Mouse (Mus musculus) forebrain, embryonic 16.5 days (tissue): ENCODE measurements around the gene Arhgap4. TPM values are rescaled to one million over a fixed set of nuclear protein-coding genes. Genes with fewer than 3 reads are reported as not detected.

Experiments
- ATAC-seq: fragments of 200-750 bp; cut with Nextera tagmentation; 2 replicates; pipeline ENCODE4 v1.8.0; 2017; ENCODE audit warnings: mild to moderate bottlenecking, moderate library complexity
- H3K27ac ChIP-seq: fragments of 300-500 bp; sonication (generic); 2 replicates; pipeline ENCODE4 v1.5.1; 2014; ENCODE audit warnings: low read length, control low read depth
- H3K27me3 ChIP-seq: fragments of 300-500 bp; sonication (generic); replicated peaks from 2 replicates; pipeline ENCODE4 v1.6.1; 2014; ENCODE audit warnings: low read length; ENCODE audit not compliant: control insufficient read depth, insufficient read depth
- H3K36me3 ChIP-seq: fragments of 300-500 bp; sonication (generic); 2 replicates; pipeline ENCODE4 v1.6.1; 2014; ENCODE audit not compliant: control insufficient read depth, insufficient read depth
- H3K4me1 ChIP-seq: fragments of 300-500 bp; sonication (generic); replicated peaks from 2 replicates; pipeline ENCODE4 v1.6.1; 2014; ENCODE audit warnings: low read length; ENCODE audit not compliant: control insufficient read depth, insufficient read depth
- H3K4me2 ChIP-seq: fragments of 300-500 bp; sonication (generic); 2 replicates; pipeline ENCODE4 v1.6.1; 2014; ENCODE audit warnings: mild to moderate bottlenecking, low read length, control low read depth
- H3K4me3 ChIP-seq: fragments of 300-500 bp; sonication (generic); replicated peaks from 2 replicates; pipeline ENCODE4 v1.5.1; 2014; ENCODE audit warnings: mild to moderate bottlenecking, low read length, control low read depth
- H3K9ac ChIP-seq: fragments of 300-500 bp; sonication (generic); replicated peaks from 2 replicates; pipeline ENCODE4 v1.6.1; 2014; ENCODE audit warnings: low read depth, low read length, control low read depth
- H3K9me3 ChIP-seq: fragments of 300-500 bp; sonication (generic); 2 replicates; pipeline ENCODE4 v1.6.1; 2016; ENCODE audit warnings: low read length; ENCODE audit not compliant: control insufficient read depth
- WGBS: fragments of 180-500 bp; shearing (Covaris S2); extraction: QIAGEN DNeasy Blood & Tissue Kit; methylation state at CpG from one replicate; pipeline ENCODE4 v1.1.7; 2014; 5-methylcytosine and 5-hydroxymethylcytosine counted together
- polyA plus RNA-seq: library from polyadenylated mRNA; unstranded; fragments of >200 nt; fragmentation: Nextera tagmentation; extraction: Ambion mirVana; gene quantifications from 2 replicates; pipeline ENCODE4 v1.2.1, GENCODE M21; 2015

The Arhgap4 gene
- polyA plus RNA-seq, 1 experiment from 2014 or later, result 2.8 TPM

GRCm38 (mm10) chrX:73871474-73871873 is 50.2 kb downstream of the Arhgap4 start:
- no peak overlapping the region for H3K9ac ChIP-seq
- H3K9me3 ChIP-seq, result no peaks in the 10 kb centered on the region
- no peaks in the 10 kb centered on the region for H3K36me3 ChIP-seq
- H3K4me3 ChIP-seq, result no peak overlapping the region
- no peak for ATAC-seq
- no peaks in the 10 kb centered on the region for H3K27me3 ChIP-seq
- H3K4me2 ChIP-seq, result no peak overlapping the region
- H3K27ac ChIP-seq, result no peak overlapping the region
- H3K4me1 ChIP-seq, result peaks cover 31% of the 10 kb centered on the region

GRCm38 (mm10) chrX:73869334-73869733 is 52.3 kb downstream of the Arhgap4 start:
- H3K4me2 ChIP-seq, result no peak overlapping the region
- H3K27me3 ChIP-seq, result no peaks in the 10 kb centered on the region
- no peaks in the 10 kb centered on the region for H3K36me3 ChIP-seq
- no peak overlapping the region for H3K9ac ChIP-seq
- no peak for ATAC-seq
- no peaks in the 10 kb centered on the region for H3K9me3 ChIP-seq
- H3K27ac ChIP-seq, result no peak overlapping the region
- 14% methylated on average over 5 of the region's 5 CpGs for WGBS
- no peak overlapping the region for H3K4me3 ChIP-seq
- H3K4me1 ChIP-seq, result peaks cover 36% of the 10 kb centered on the region

- Histone ChIP-seq H3K36me3 (no peaks in the 10 kb centered on the region), H3K4me2 (no peak overlapping the region), H3K4me3 (no peak overlapping the region), H3K27ac (peak overlapping the region; percentile 87), H3K9me3 (no peaks in the 10 kb centered on the region), H3K27me3 (no peaks in the 10 kb centered on the region), H3K9ac (no peak overlapping the region), H3K4me1 (peaks cover 36% of the 10 kb centered on the region)
- ATAC-seq, result peak; percentile 11; the same call in 1 of the 2 replicates
- 75% methylated on average over 1 of the region's 1 CpGs for WGBS
These were observed 53.8 kb downstream of the Arhgap4 start for GRCm38 (mm10) chrX:73867852-73868251.

GRCm38 (mm10) chrX:73867256-73867655 is 54.4 kb downstream of the Arhgap4 start:
- WGBS, result 27% methylated on average over 3 of the region's 3 CpGs
- no peak overlapping the region for H3K4me3 ChIP-seq
- H3K9ac ChIP-seq, result peak overlapping the region; percentile 22; the same call in 1 of the 2 replicates
- peaks cover 31% of the 10 kb centered on the region for H3K4me1 ChIP-seq
- H3K9me3 ChIP-seq, result no peaks in the 10 kb centered on the region
- no peak overlapping the region for H3K4me2 ChIP-seq
- ATAC-seq, result peak; percentile 67
- H3K36me3 ChIP-seq, result 0 out of 2 replicates have a peak, but pooled peaks cover 2% of the 10 kb centered on the region
- peak overlapping the region; percentile 87 for H3K27ac ChIP-seq
- H3K27me3 ChIP-seq, result no peaks in the 10 kb centered on the region

GRCm38 (mm10) chrX:73864692-73865091 is 57.0 kb downstream of the Arhgap4 start:
- H3K36me3 ChIP-seq, result peaks cover 2% of the 10 kb centered on the region; the same call in 1 of the 2 replicates
- H3K9me3 ChIP-seq, result no peaks in the 10 kb centered on the region
- no peak overlapping the region for H3K9ac ChIP-seq
- no peak overlapping the region for H3K27ac ChIP-seq
- no peak overlapping the region for H3K4me3 ChIP-seq
- no peak overlapping the region for H3K4me2 ChIP-seq
- WGBS, result 42% methylated on average over 3 of the region's 3 CpGs
- H3K4me1 ChIP-seq, result peaks cover 28% of the 10 kb centered on the region
- ATAC-seq, result peak; percentile 63
- no peaks in the 10 kb centered on the region for H3K27me3 ChIP-seq

- Histone ChIP-seq H3K27me3 (no peaks in the 10 kb centered on the region), H3K4me3 (no peak overlapping the region), H3K4me2 (no peak overlapping the region), H3K4me1 (no peaks in the 10 kb centered on the region), H3K9ac (no peak overlapping the region), H3K36me3 (peaks cover 6% of the 10 kb centered on the region; the same call in 1 of the 2 replicates), H3K27ac (no peak overlapping the region), H3K9me3 (no peaks in the 10 kb centered on the region)
- WGBS, result 76% methylated on average over 3 of the region's 3 CpGs
- no peak for ATAC-seq
These were observed 66.6 kb downstream of the Arhgap4 start for GRCm38 (mm10) chrX:73855087-73855408.

GRCm38 (mm10) chrX:73854326-73855086 is 67.2 kb downstream of the Arhgap4 start:
- Histone ChIP-seq H3K27me3 (no peaks in the 10 kb centered on the region), H3K9ac (no peak overlapping the region), H3K9me3 (no peaks in the 10 kb centered on the region), H3K36me3 (peaks cover 5% of the 10 kb centered on the region; the same call in 1 of the 2 replicates), H3K4me2 (no peak overlapping the region), H3K4me1 (no peaks in the 10 kb centered on the region), H3K4me3 (no peak overlapping the region), H3K27ac (no peak overlapping the region)
- ATAC-seq, result peak; percentile 16; the same call in 1 of the 2 replicates
- 70% methylated on average over 9 of the region's 9 CpGs for WGBS

Other genes starting within 250 kb of the Arhgap4 start
- 6.4 and 7.5 TPM in 2 replicates for gene Slc6a8, start 248.7 kb downstream of the Arhgap4 start, polyA plus RNA-seq
- 109 and 111 TPM in 2 replicates for gene Bcap31, start 205.7 kb downstream of the Arhgap4 start, polyA plus RNA-seq
- 11.3 and 12.3 TPM in 2 replicates for gene Abcd1, start 205.3 kb downstream of the Arhgap4 start, polyA plus RNA-seq
- 0.19 and 0.22 TPM in 2 replicates for gene Plxnb3, start 164.8 kb downstream of the Arhgap4 start, polyA plus RNA-seq
- 1.8 and 1.9 TPM in 2 replicates for gene Srpk3, start 147.5 kb downstream of the Arhgap4 start, polyA plus RNA-seq
- 232 and 240 TPM in 2 replicates for gene Idh3g, start 135.0 kb downstream of the Arhgap4 start, polyA plus RNA-seq
- gene Ssr4, start 134.8 kb downstream of the Arhgap4 start, polyA plus RNA-seq, result 132 and 134 TPM in 2 replicates
- 3.5 and 4.2 TPM in 2 replicates for gene Pdzd4, start 96.9 kb downstream of the Arhgap4 start, polyA plus RNA-seq
- 0.16 and 0.24 TPM in 2 replicates for gene Avpr2, start 29.8 kb downstream of the Arhgap4 start, polyA plus RNA-seq
- 82.6 and 110 TPM in 2 replicates for gene L1cam, start 25.8 kb downstream of the Arhgap4 start, polyA plus RNA-seq
- gene Naa10, start 74 bp upstream of the Arhgap4 start, polyA plus RNA-seq, result 101 and 103 TPM in 2 replicates
- gene Renbp, start 9.0 kb upstream of the Arhgap4 start, polyA plus RNA-seq, result 6.7 and 10.3 TPM in 2 replicates
- 53.8 and 57.0 TPM in 2 replicates for gene Hcfc1, start 44.5 kb upstream of the Arhgap4 start, polyA plus RNA-seq
- gene Irak1, start 102.0 kb upstream of the Arhgap4 start, polyA plus RNA-seq, result 39.8 and 40.8 TPM in 2 replicates
- not detected in 2 replicates for gene Opn1mw, start 205.6 kb upstream of the Arhgap4 start, polyA plus RNA-seq
- gene Mecp2, start 213.5 kb upstream of the Arhgap4 start, polyA plus RNA-seq, result 14.9 and 15.6 TPM in 2 replicates
- gene Tex28, start 246.0 kb upstream of the Arhgap4 start, polyA plus RNA-seq, result not detected in 2 replicates